Mouse (Mus musculus): ENCODE measurements at regions not wholly inside any gene's neighbourhood (a gene's known extent, or its start where the extent isn't known, plus 50 kb on each side); places are given as distances from the start of the nearest gene placed in this dataset.

DNA sequence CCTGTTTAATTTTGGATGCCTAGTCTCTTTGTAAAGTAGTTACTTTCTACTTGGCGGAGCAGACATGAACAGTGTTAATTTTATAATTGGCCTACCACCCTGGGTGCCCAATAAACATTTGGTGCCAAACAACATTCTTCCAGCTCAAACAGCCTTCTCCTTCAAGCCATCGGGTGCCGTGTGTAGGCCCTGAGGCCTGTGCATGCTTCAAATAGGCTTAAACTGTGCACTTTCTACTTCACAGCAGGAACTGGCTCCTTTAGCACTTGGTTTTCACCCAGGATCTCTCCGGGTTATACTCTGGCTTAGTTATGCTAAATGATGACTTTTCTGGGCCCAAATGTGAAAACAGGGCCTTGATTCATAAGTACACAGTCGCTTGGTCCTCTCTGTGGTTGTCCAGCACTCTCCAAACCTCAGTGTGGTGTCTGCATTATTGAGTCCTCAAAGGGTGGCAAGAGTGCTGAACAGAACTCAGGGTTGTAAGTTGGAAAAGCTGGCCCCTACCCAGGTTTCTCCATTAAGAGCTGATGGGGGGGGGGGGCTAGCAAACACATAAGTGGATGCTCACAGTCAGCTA lies 86.1 kb upstream of the Nxpe4 start:
- TF ChIP-seq POLR2A (IDR thresholded peaks at IDR 0.05; ENCODE audit: borderline replicate concordance, control insufficient read depth, low read depth, low read length) (no peak), CTCF (IDR thresholded peaks at IDR 0.05; ENCODE audit: control insufficient read depth, insufficient read depth, low read length) (no peak)
